Mouse (Mus musculus) adrenal gland, adult 10 weeks (tissue): ENCODE data around the gene Mark4. TPM values are rescaled to one million over a fixed set of nuclear protein-coding genes. Genes with fewer than 3 reads are reported as not detected.

Experiments
- polyA plus RNA-seq: library from polyadenylated mRNA; stranded (reverse); fragments of 350-450 nt; fragmentation: Illumina TruSeq; extraction: RNeasy Lipid Tissue Mini Kit (QIAGEN cat#74804); gene quantifications from one replicate; pipeline ENCODE4 v1.2.3, GENCODE M21; 2014; ENCODE audit warnings: low read depth, low replicate concordance

Mark4 gene
- 2.2 TPM for polyA plus RNA-seq

DNA sequence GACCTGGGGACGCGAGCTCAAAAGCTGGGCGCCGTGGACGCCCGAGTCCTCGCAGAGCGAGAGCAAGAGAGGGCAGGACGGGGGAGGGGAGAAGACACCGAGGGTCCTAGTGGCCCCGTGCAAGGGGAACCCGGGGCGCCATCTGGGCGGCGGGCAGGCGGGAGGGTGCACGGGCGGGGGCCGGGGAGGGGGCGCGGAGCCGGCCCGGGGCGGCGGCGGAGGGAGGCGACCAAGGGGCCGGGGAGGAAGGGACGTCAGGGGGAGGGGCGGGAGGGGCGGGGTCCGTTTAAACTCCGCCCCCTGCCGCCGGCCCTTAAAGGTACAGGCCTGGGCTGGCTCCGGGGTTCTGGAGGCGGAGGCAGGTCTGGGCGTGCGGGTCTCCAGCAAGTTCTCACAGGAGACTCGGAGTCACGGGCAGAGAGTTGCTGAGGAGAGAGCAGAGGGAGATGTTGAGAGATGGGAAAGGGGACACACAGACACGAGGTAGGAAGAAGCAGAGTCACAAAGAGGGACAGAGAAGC lies at the start of gene Mark4:
Mark4 (minus strand) TSS at position 231 of the 521 bp plus-strand sequence.

GRCm38 (mm10) chr7:19462884-19463381 lies 4.3 kb upstream of the Mark4 start, which contains the start of gene Exoc3l2:
Gene Exoc3l2, plus strand, starts transcription at chr7:19463331.

GRCm38 (mm10) chr7:19404476-19404875 lies 54.1 kb downstream of the Mark4 start, which contains the start of gene Ckm:
Gene Ckm, plus strand, starts transcription at chr7:19404776.

GRCm38 (mm10) chr7:19403731-19404296 lies 54.8 kb downstream of the Mark4 start, which contains the start of gene Klc3:
Gene Klc3, minus strand, starts transcription at chr7:19404104.

DNA sequence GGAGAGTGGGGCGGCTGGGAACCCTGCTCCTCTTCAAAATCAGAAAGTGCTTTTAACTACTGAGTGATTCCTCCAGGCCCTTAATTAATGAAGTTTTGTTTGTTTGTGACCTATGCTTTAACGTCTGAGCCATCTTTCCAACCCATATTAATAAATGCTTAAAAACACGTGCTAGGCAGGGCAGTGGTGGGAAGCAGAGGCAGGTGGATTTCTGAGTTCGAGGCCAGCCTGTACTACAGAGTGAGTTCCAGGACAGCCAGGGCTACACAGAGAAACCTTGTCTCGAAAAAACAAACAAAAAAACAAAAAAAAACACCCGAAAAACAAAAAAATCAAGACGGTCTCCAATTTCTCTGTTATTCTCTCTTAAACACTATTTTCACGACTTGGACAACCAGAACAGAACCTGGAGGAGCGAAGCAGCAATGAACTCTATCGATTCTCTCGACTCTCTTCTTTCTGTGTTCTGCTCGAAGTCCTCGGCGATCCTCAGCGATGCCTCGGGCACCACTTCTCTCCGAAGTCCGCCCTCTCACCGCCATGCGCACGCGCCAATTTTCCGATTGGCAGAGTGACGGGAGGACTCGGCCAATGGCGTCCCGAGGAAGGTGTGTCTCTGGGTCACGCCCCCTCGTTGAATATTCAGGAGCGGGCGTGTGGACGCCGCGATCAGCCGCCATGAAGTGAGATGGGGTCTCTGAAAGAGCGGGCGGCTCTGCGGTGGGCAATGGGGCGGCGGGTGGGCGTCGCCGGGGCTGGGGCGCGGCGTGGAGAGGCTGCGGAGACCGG lies 77.0 kb downstream of the Mark4 start, which contains the start of gene Ercc2:
Ercc2 (plus strand) TSS at position 634 of the 789 bp plus-strand sequence.

Other genes with a start within 250 kb of the Mark4 start
- 5.4 TPM for gene Gpr4, start 246.3 kb downstream of the Mark4 start, polyA plus RNA-seq
- gene Opa3, start 230.5 kb downstream of the Mark4 start, polyA plus RNA-seq: 13.0 TPM
- gene Vasp, start 187.0 kb downstream of the Mark4 start, polyA plus RNA-seq: 17.5 TPM
- gene Ppm1n, start 178.8 kb downstream of the Mark4 start, polyA plus RNA-seq: not detected
- 1.9 TPM for gene Rtn2, start 176.2 kb downstream of the Mark4 start, polyA plus RNA-seq
- gene Fosb, start 148.8 kb downstream of the Mark4 start, polyA plus RNA-seq: 1.3 TPM
- gene Ercc1, start 114.0 kb downstream of the Mark4 start, polyA plus RNA-seq: not detected
- 1.8 TPM for gene Cd3eap, start 99.3 kb downstream of the Mark4 start, polyA plus RNA-seq
- not detected for gene Ppp1r13l, start 99.1 kb downstream of the Mark4 start, polyA plus RNA-seq
- 0.41 TPM for gene Ercc2, start 76.8 kb downstream of the Mark4 start, polyA plus RNA-seq
- gene Klc3, start 54.7 kb downstream of the Mark4 start, polyA plus RNA-seq: not detected
- gene Ckm, start 54.0 kb downstream of the Mark4 start, polyA plus RNA-seq: 0.70 TPM
- gene Exoc3l2, start 4.5 kb upstream of the Mark4 start, polyA plus RNA-seq: 1.2 TPM
- gene Bloc1s3, start 49.5 kb upstream of the Mark4 start, polyA plus RNA-seq: 9.3 TPM
- not detected for gene Trappc6a, start 49.6 kb upstream of the Mark4 start, polyA plus RNA-seq
- not detected for gene Nkpd1, start 59.0 kb upstream of the Mark4 start, polyA plus RNA-seq
- gene Ppp1r37, start 104.3 kb upstream of the Mark4 start, polyA plus RNA-seq: 0.47 TPM
- not detected for gene Zfp296, start 118.5 kb upstream of the Mark4 start, polyA plus RNA-seq
- 17.8 TPM for gene Gemin7, start 118.8 kb upstream of the Mark4 start, polyA plus RNA-seq
- gene Clasrp, start 145.7 kb upstream of the Mark4 start, polyA plus RNA-seq: 1.2 TPM
- gene Relb, start 170.6 kb upstream of the Mark4 start, polyA plus RNA-seq: 0.87 TPM
- 30.7 TPM for gene Clptm1, start 206.2 kb upstream of the Mark4 start, polyA plus RNA-seq
- gene Apoc2, start 219.1 kb upstream of the Mark4 start, polyA plus RNA-seq: not detected
- not detected for gene Gm44805, start 222.6 kb upstream of the Mark4 start, polyA plus RNA-seq
- gene Apoc4, start 222.7 kb upstream of the Mark4 start, polyA plus RNA-seq: 2.9 TPM
- 25.6 TPM for gene Apoc1, start 233.8 kb upstream of the Mark4 start, polyA plus RNA-seq
- gene Apoe, start 240.4 kb upstream of the Mark4 start, polyA plus RNA-seq: 11.9 TPM